Mouse (Mus musculus) lung, postnatal 0 days (tissue): ENCODE results near the gene Hs6st3.

Source experiments
- CTCF ChIP-seq: IDR thresholded peaks from 2 replicates; pipeline ENCODE4 v1.5.1; 2016; ENCODE audit warnings: antibody characterized with exemption, mild to moderate bottlenecking
- EP300 ChIP-seq: IDR thresholded peaks from 2 replicates; pipeline ENCODE4 v1.6.1; 2016; ENCODE audit warnings: antibody characterized with exemption, mild to moderate bottlenecking, control low read depth

DNA sequence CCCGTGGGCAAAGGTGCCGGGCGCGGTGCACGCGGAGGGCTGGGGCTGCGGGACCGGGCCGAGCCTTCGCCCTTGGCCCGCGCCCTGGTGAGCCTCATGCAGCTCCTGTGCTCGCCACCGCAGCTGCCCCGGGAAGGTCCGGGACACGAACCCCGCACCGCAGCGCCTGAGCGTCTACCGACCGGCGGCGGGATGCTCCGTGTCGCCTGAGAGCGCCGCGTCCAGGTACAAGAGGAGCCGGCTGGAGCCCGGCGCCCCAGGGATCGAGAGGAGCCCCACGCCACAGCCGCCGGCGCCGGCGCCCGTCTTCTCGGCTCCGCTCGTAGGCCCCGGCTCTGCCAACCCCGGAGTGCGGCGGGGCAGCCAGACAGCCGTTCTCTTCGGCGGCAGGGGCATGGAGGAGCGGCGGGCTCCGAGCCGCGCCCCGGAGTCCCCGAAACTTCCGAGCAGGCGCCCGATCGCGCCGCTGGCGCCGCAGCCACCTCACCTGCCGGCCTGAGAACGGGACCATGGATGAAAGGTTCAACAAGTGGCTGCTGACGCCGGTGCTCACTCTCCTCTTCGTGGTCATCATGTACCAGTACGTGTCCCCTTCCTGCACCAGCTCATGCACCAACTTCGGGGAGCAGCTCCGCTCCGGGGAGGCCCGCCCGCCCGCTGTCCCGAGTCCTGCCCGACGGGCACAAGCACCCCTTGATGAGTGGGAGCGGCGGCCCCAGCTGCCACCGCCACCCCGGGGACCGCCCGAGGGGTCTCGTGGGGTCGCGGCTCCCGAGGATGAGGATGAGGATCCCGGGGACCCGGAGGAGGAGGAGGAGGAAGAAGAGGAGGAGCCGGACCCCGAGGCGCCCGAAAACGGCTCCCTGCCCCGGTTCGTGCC is at the start of gene Hs6st3:
- TF ChIP-seq CTCF, result no peak
- no peak for TF ChIP-seq EP300
